Mouse (Mus musculus): ENCODE results near the gene 1810062G17Rik. TPM values are rescaled to one million over a fixed set of nuclear protein-coding genes. Genes with fewer than 3 reads are reported as not detected.

The 1810062G17Rik gene
- polyA plus RNA-seq, 1 experiment from 2014 or later: not detected

- no peak overlapping the region for H3K4me2 ChIP-seq (ENCODE audit: low read depth, low read length)
- WGBS: 95% methylated on average over 5 of the region's 5 CpGs
- H3K36me3 ChIP-seq (ENCODE audit: control insufficient read depth, insufficient read depth, low read length): no peaks in the 10 kb centered on the region
These were observed 2.5 kb upstream of the 1810062G17Rik start for GRCm38 (mm10) chr3:36473222-36473621.

GRCm38 (mm10) chr3:36474421-36474820, 1.3 kb upstream of the 1810062G17Rik start:
- no peaks in the 10 kb centered on the region for H3K4me1 ChIP-seq (ENCODE audit: control insufficient read depth, insufficient read depth, low read length)
- no peak for ATAC-seq (ENCODE audit: low read depth)

More at GRCm38 (mm10) chr3:36473222-36473621, 2.5 kb upstream of the 1810062G17Rik start:
- Histone ChIP-seq H3K27ac (ENCODE audit: low read depth, low read length) (no peak overlapping the region), H3K9me3 (ENCODE audit: control insufficient read depth, low read length) (no peaks in the 10 kb centered on the region), H3K4me1 (ENCODE audit: control insufficient read depth, insufficient read depth, low read length) (no peaks in the 10 kb centered on the region), H3K9ac (replicated peaks; ENCODE audit: low read depth, low read length) (no peak overlapping the region), H3K4me3 (ENCODE audit: low read depth, low read length) (no peak overlapping the region), H3K27me3 (ENCODE audit: control insufficient read depth, insufficient read depth, low read length) (no peaks in the 10 kb centered on the region)
- ATAC-seq (ENCODE audit: low read depth): no peak

GRCm38 (mm10) chr3:36474938-36475483, 726 bp upstream of the 1810062G17Rik start:
- Histone ChIP-seq H3K4me2 (ENCODE audit: low read depth, low read length) (peak overlapping the region; percentile 99), H3K4me1 (ENCODE audit: control insufficient read depth, insufficient read depth, low read length) (no peaks in the 10 kb centered on the region), H3K4me3 (ENCODE audit: low read depth, low read length) (peak overlapping the region; percentile 55), H3K27me3 (ENCODE audit: control insufficient read depth, insufficient read depth, low read length) (no peaks in the 10 kb centered on the region), H3K36me3 (ENCODE audit: control insufficient read depth, insufficient read depth, low read length) (no peaks in the 10 kb centered on the region), H3K9me3 (ENCODE audit: control insufficient read depth, low read length) (no peaks in the 10 kb centered on the region), H3K9ac (replicated peaks; ENCODE audit: low read depth, low read length) (peak overlapping the region; percentile 67), H3K27ac (ENCODE audit: low read depth, low read length) (0 out of 2 replicates have a peak overlapping the region, but pooled peaks have one; percentile 22)
- WGBS: 2% methylated on average over 24 of the region's 24 CpGs
- no peak; the same call in 1 of the 2 replicates for ATAC-seq (ENCODE audit: low read depth)

More at GRCm38 (mm10) chr3:36474421-36474820, 1.3 kb upstream of the 1810062G17Rik start:
- Histone ChIP-seq H3K9ac (replicated peaks; ENCODE audit: low read depth, low read length) (no peak overlapping the region), H3K27ac (ENCODE audit: low read depth, low read length) (no peak overlapping the region), H3K36me3 (ENCODE audit: control insufficient read depth, insufficient read depth, low read length) (no peaks in the 10 kb centered on the region), H3K27me3 (ENCODE audit: control insufficient read depth, insufficient read depth, low read length) (no peaks in the 10 kb centered on the region), H3K4me3 (ENCODE audit: low read depth, low read length) (peak overlapping the region; percentile 55; the same call in 1 of the 2 replicates), H3K9me3 (ENCODE audit: control insufficient read depth, low read length) (no peaks in the 10 kb centered on the region), H3K4me2 (ENCODE audit: low read depth, low read length) (peak overlapping the region; percentile 99; the same call in 1 of the 2 replicates)
- 85% methylated on average over 5 of the region's 5 CpGs for WGBS

GRCm38 (mm10) chr3:36476261-36477155, 771 bp downstream of the 1810062G17Rik start:
- Histone ChIP-seq H3K36me3 (ENCODE audit: control insufficient read depth, insufficient read depth, low read length) (no peaks in the 10 kb centered on the region), H3K4me2 (ENCODE audit: low read depth, low read length) (peak overlapping the region; percentile 99), H3K9ac (replicated peaks; ENCODE audit: low read depth, low read length) (peak overlapping the region; percentile 67), H3K4me3 (ENCODE audit: low read depth, low read length) (peak overlapping the region; percentile 55), H3K9me3 (ENCODE audit: control insufficient read depth, low read length) (no peaks in the 10 kb centered on the region), H3K4me1 (ENCODE audit: control insufficient read depth, insufficient read depth, low read length) (no peaks in the 10 kb centered on the region), H3K27ac (ENCODE audit: low read depth, low read length) (no peak overlapping the region), H3K27me3 (ENCODE audit: control insufficient read depth, insufficient read depth, low read length) (no peaks in the 10 kb centered on the region)
- peak; percentile 6; the same call in 1 of the 2 replicates for ATAC-seq (ENCODE audit: low read depth)
- 35% methylated on average over 20 of the region's 20 CpGs for whole genome bisulfite sequencing

GRCm38 (mm10) chr3:36478776-36479175, 3.0 kb downstream of the 1810062G17Rik start:
- Histone ChIP-seq H3K9ac (replicated peaks; ENCODE audit: low read depth, low read length) (no peak overlapping the region), H3K36me3 (ENCODE audit: control insufficient read depth, insufficient read depth, low read length) (no peaks in the 10 kb centered on the region), H3K27ac (ENCODE audit: low read depth, low read length) (no peak overlapping the region), H3K4me3 (ENCODE audit: low read depth, low read length) (no peak overlapping the region), H3K27me3 (ENCODE audit: control insufficient read depth, insufficient read depth, low read length) (no peaks in the 10 kb centered on the region), H3K4me2 (ENCODE audit: low read depth, low read length) (no peak overlapping the region), H3K4me1 (ENCODE audit: control insufficient read depth, insufficient read depth, low read length) (0 out of 2 replicates have a peak, but pooled peaks cover 5% of the 10 kb centered on the region), H3K9me3 (ENCODE audit: control insufficient read depth, low read length) (no peaks in the 10 kb centered on the region)
- no peak for ATAC-seq (ENCODE audit: low read depth)
- WGBS: 66% methylated on average over 8 of the region's 8 CpGs

- no peak overlapping the region for H3K27ac ChIP-seq (ENCODE audit: low read depth, low read length)
- no peaks in the 10 kb centered on the region for H3K27me3 ChIP-seq (ENCODE audit: control insufficient read depth, insufficient read depth, low read length)
- no peaks in the 10 kb centered on the region for H3K36me3 ChIP-seq (ENCODE audit: control insufficient read depth, insufficient read depth, low read length)
- WGBS: 80% methylated on average over 2 of the region's 2 CpGs
- no peak for ATAC-seq (ENCODE audit: low read depth)
- H3K4me2 ChIP-seq (ENCODE audit: low read depth, low read length): no peak overlapping the region
- H3K9me3 ChIP-seq (ENCODE audit: control insufficient read depth, low read length): no peaks in the 10 kb centered on the region
- H3K4me1 ChIP-seq (ENCODE audit: control insufficient read depth, insufficient read depth, low read length): 0 out of 2 replicates have a peak, but pooled peaks cover 5% of the 10 kb centered on the region
- H3K4me3 ChIP-seq (ENCODE audit: low read depth, low read length): no peak overlapping the region
- H3K9ac ChIP-seq (replicated peaks; ENCODE audit: low read depth, low read length): no peak overlapping the region
These were observed 4.7 kb downstream of the 1810062G17Rik start for GRCm38 (mm10) chr3:36480486-36480885.

GRCm38 (mm10) chr3:36481776-36482193, 6.0 kb downstream of the 1810062G17Rik start:
- peak; percentile 56; the same call in 1 of the 2 replicates for ATAC-seq (ENCODE audit: low read depth)
- Histone ChIP-seq H3K27ac (ENCODE audit: low read depth, low read length) (peak overlapping the region; percentile 58), H3K27me3 (ENCODE audit: control insufficient read depth, insufficient read depth, low read length) (no peaks in the 10 kb centered on the region), H3K4me1 (ENCODE audit: control insufficient read depth, insufficient read depth, low read length) (0 out of 2 replicates have a peak, but pooled peaks cover 5% of the 10 kb centered on the region), H3K4me2 (ENCODE audit: low read depth, low read length) (no peak overlapping the region), H3K4me3 (ENCODE audit: low read depth, low read length) (no peak overlapping the region), H3K9ac (replicated peaks; ENCODE audit: low read depth, low read length) (no peak overlapping the region), H3K9me3 (ENCODE audit: control insufficient read depth, low read length) (no peaks in the 10 kb centered on the region), H3K36me3 (ENCODE audit: control insufficient read depth, insufficient read depth, low read length) (no peaks in the 10 kb centered on the region)
- WGBS: 5% methylated on average over 11 of the region's 11 CpGs

GRCm38 (mm10) chr3:36482940-36483339, 7.2 kb downstream of the 1810062G17Rik start:
- H3K9ac ChIP-seq (replicated peaks; ENCODE audit: low read depth, low read length): no peak overlapping the region
- ATAC-seq (ENCODE audit: low read depth): no peak
- H3K4me2 ChIP-seq (ENCODE audit: low read depth, low read length): no peak overlapping the region
- H3K27ac ChIP-seq (ENCODE audit: low read depth, low read length): no peak overlapping the region
- H3K4me3 ChIP-seq (ENCODE audit: low read depth, low read length): no peak overlapping the region
- H3K36me3 ChIP-seq (ENCODE audit: control insufficient read depth, insufficient read depth, low read length): no peaks in the 10 kb centered on the region
- 0 out of 2 replicates have a peak, but pooled peaks cover 5% of the 10 kb centered on the region for H3K4me1 ChIP-seq (ENCODE audit: control insufficient read depth, insufficient read depth, low read length)
- no peaks in the 10 kb centered on the region for H3K27me3 ChIP-seq (ENCODE audit: control insufficient read depth, insufficient read depth, low read length)
- WGBS: 57% methylated on average over 9 of the region's 9 CpGs
- no peaks in the 10 kb centered on the region for H3K9me3 ChIP-seq (ENCODE audit: control insufficient read depth, low read length)

- Histone ChIP-seq H3K36me3 (ENCODE audit: control insufficient read depth, insufficient read depth, low read length) (no peaks in the 10 kb centered on the region), H3K4me2 (ENCODE audit: low read depth, low read length) (no peak overlapping the region), H3K9ac (replicated peaks; ENCODE audit: low read depth, low read length) (no peak overlapping the region), H3K4me3 (ENCODE audit: low read depth, low read length) (no peak overlapping the region), H3K27ac (ENCODE audit: low read depth, low read length) (no peak overlapping the region), H3K4me1 (ENCODE audit: control insufficient read depth, insufficient read depth, low read length) (0 out of 2 replicates have a peak, but pooled peaks cover 5% of the 10 kb centered on the region), H3K9me3 (ENCODE audit: control insufficient read depth, low read length) (no peaks in the 10 kb centered on the region), H3K27me3 (ENCODE audit: control insufficient read depth, insufficient read depth, low read length) (no peaks in the 10 kb centered on the region)
- 87% methylated on average over 4 of the region's 4 CpGs for WGBS
- no peak for ATAC-seq (ENCODE audit: low read depth)
These were observed 8.6 kb downstream of the 1810062G17Rik start for GRCm38 (mm10) chr3:36484292-36484691.
